Mouse (Mus musculus) small intestine, adult 2 months (tissue): ENCODE data around the gene Defb30.

ENCODE experiments used
- CTCF ChIP-seq: fragments of 200-500 bp; IDR thresholded peaks from 2 replicates; pipeline ENCODE4 v1.5.1; 2012; ENCODE audit warnings: low read depth, mild to moderate bottlenecking, control low read depth, inconsistent platforms, low read length, moderate library complexity, mixed read lengths; ENCODE audit not compliant: insufficient replicate concordance, insufficient read length; ENCODE audit errors: extremely low read depth
- POLR2A ChIP-seq: fragments of 200-500 bp; IDR thresholded peaks from 2 replicates; pipeline ENCODE4 v1.6.1; 2012; ENCODE audit warnings: low read depth, mild to moderate bottlenecking, control low read depth, inconsistent platforms, low read length, moderate library complexity

- TF ChIP-seq POLR2A (no peak), CTCF (no peak)
Observed at GRCm38 (mm10) chr14:63020524-63021156, 29.1 kb downstream of the Defb30 start.
